In genomic region chr17:78916369-78916813, GRCm38 (mm10) we compare ENCODE assay signal across 8 mouse cellular contexts. TPM values are rescaled to one million over a fixed set of nuclear protein-coding genes. Genes with fewer than 3 reads are reported as not detected.
A peak's percentile ranks its signal among the peaks of the same experiment; 100 is the strongest.
DNase-seq lines count a peak whose midpoint lies in the region; ATAC-seq and TF ChIP-seq lines count a peak whose summit lies in the region.

Cebpzos (plus strand) TSS chr17:78916500.

- peak within 1 kb of the TSS; percentile 57 for H3K4me3 ChIP-seq in hindbrain, embryonic 14.5 days (replicated peaks; ENCODE audit: low read length)

- under 1% methylated on average over 37 of the region's 37 CpGs for WGBS in hindbrain, embryonic 14.5 days

- no peaks in the 10 kb centered on the region for H3K9me3 ChIP-seq in hindbrain, embryonic 14.5 days (ENCODE audit: control insufficient read depth, low read length)

- H3K27me3 ChIP-seq in Patski = no peaks in the 10 kb centered on the region
- H3K27me3 ChIP-seq in hindbrain, embryonic 14.5 days (ENCODE audit: control insufficient read depth, insufficient read depth, low read length) = no peaks in the 10 kb centered on the region

- no peak for DNase-seq in Patski (ENCODE audit: low read depth, low spot score)
- peak; percentile 94 to 95 for DNase-seq in cerebellum, postnatal 14 days
- DNase-seq in frontal cortex, postnatal 25 days (ENCODE audit: low spot score in 2 of 2) = peak; percentile 72 to 77
- DNase-seq in hindbrain, embryonic 14.5 days (ENCODE audit: low spot score) = peak; percentile 92
- peak; percentile 87 to 88 for DNase-seq in layer of hippocampus, postnatal 36 days
- peak; percentile 92 for DNase-seq in lung, postnatal 36 days
- DNase-seq in retina, postnatal 1 day = peak; percentile 92
- peak; percentile 82 to 85 for DNase-seq in urinary bladder, adult 18-20 months (ENCODE audit: low spot score in 2 of 2)

- peak within 1 kb of the TSS; percentile 74 for H3K27ac ChIP-seq in hindbrain, embryonic 14.5 days

- H3K36me3 ChIP-seq in hindbrain, embryonic 14.5 days (replicated peaks; ENCODE audit: control insufficient read depth, insufficient read depth) = peaks cover 31% of the 10 kb centered on the region

- peak within 1 kb of the TSS; percentile 68 for H3K4me2 ChIP-seq in hindbrain, embryonic 14.5 days (replicated peaks)

- POLR2A ChIA-PET in Patski (lab: Charles Lee) = interaction anchor here (0.8 kb wide), 1 partner anchor 12 kb away, joined by 3 read pairs; no protein-coding TSS in a partner anchor

- H3K9ac ChIP-seq in hindbrain, embryonic 14.5 days = peak within 1 kb of the TSS; percentile 83

- peaks cover 14% of the 10 kb centered on the region for H3K4me1 ChIP-seq in hindbrain, embryonic 14.5 days (replicated peaks; ENCODE audit: control insufficient read depth, insufficient read depth, low read length)

- CTCF ChIA-PET in Patski (lab: Charles Lee) = interaction anchor here (1.5 to 1.9 kb wide), 2 partner anchors 21 kb away, joined by 3 to 8 read pairs; no protein-coding TSS in a partner anchor

- ATAC-seq in Patski = peak; percentile 87
- peak; percentile 95 for ATAC-seq in hindbrain, embryonic 14.5 days (ENCODE audit: low FRiP score)

- in situ Hi-C loops in Patski (cut with MboI; ENCODE audit: low pct_unique_long_range_greater_than_20kb) = no loop called here

- no peak for TF ChIP-seq CTCF in Patski (IDR thresholded peaks at IDR 0.05)

RNA-seq across cellular contexts. Expression of gene Cebpzos, which starts in this region (rescaled TPM):
- 53.3 TPM for polyA plus RNA-seq in Patski (2021)
- polyA plus RNA-seq in hindbrain, embryonic 14.5 days (2014; fragmentation: Nextera tagmentation; extraction: Ambion mirVana) = 119 and 122 TPM in 2 replicates
- 10 to 100 TPM; 26.8 to 27.6 TPM for total RNA-seq in layer of hippocampus, postnatal 36 days (2021)
